Mouse (Mus musculus): Measurements from ENCODE around the gene Pigc.

DNA sequence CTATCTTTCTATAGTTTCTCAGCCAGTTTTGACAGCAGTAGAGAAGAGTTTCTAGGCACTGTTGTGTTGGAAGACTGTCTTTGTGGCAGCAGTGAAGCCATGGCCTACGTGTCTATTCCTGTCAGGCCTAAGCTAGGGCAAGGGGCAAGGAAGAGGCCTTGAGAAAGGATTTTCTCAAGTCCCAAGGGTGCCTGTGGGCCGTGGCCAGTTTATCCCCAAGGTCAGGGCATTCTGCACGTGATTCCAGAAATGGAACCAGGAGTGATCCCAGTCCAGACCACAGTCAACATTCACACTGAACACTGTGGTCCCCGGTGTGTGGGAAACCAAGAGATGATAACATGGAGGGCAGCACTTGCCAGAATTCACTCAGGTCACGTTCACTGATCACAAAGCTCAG lies 13.1 kb upstream of the Pigc start:
- TF ChIP-seq POLR2A (IDR thresholded peaks at IDR 0.05; ENCODE audit: borderline replicate concordance, insufficient read depth, low read length) (no peak), CTCF (IDR thresholded peaks at IDR 0.05; ENCODE audit: borderline replicate concordance, insufficient read depth, low read depth, low read length) (no peak)
